Mouse (Mus musculus) kidney, adult 2 months (tissue): ENCODE data around the gene Trdmt1. TPM values are rescaled to one million over a fixed set of nuclear protein-coding genes. Genes with fewer than 3 reads are reported as not detected.

ENCODE experiments used
- DNase-seq: peaks from one replicate; pipeline ENCODE4 v3.0.0; 2021
- H3K27ac ChIP-seq: fragments of 200-500 bp; 2 replicates; pipeline ENCODE4 v1.5.1; 2012; ENCODE audit warnings: low read depth, low read length, control low read depth, inconsistent platforms; ENCODE audit not compliant: insufficient read depth
- H3K27me3 ChIP-seq: fragments of 200-500 bp; replicated peaks from 2 replicates; pipeline ENCODE4 v1.6.1; 2012; ENCODE audit warnings: mild to moderate bottlenecking, moderate library complexity, low read length, inconsistent platforms; ENCODE audit not compliant: control insufficient read depth, insufficient read depth
- H3K36me3 ChIP-seq: fragments of 200-500 bp; 2 replicates; pipeline ENCODE4 v1.6.1; 2012; ENCODE audit warnings: mild to moderate bottlenecking, moderate library complexity, low read length, inconsistent platforms; ENCODE audit not compliant: control insufficient read depth, insufficient read depth
- H3K4me1 ChIP-seq: fragments of 200-500 bp; 2 replicates; pipeline ENCODE4 v1.6.1; 2011; ENCODE audit warnings: low read length; ENCODE audit not compliant: control insufficient read depth, insufficient read depth
- H3K4me3 ChIP-seq: fragments of 200-500 bp; 2 replicates; pipeline ENCODE4 v1.5.1; 2011; ENCODE audit warnings: mild to moderate bottlenecking, low read depth, low read length, control low read depth; ENCODE audit not compliant: insufficient read depth
- CTCF ChIP-seq: fragments of 200-500 bp; conservative IDR thresholded peaks from 2 replicates; pipeline ENCODE4 v1.5.1; 2011; ENCODE audit warnings: low read depth, mild to moderate bottlenecking, control low read depth, low read length, moderate library complexity, mixed read lengths; ENCODE audit not compliant: insufficient read depth, insufficient read length
- POLR2A ChIP-seq: fragments of 200-500 bp; IDR thresholded peaks from one replicate; pipeline ENCODE4 v1.6.1; 2011; ENCODE audit warnings: low read depth, low read length, control low read depth
- WGBS: fragments of 180-500 bp; shearing (Covaris S2); methylation state at CpG from one replicate; pipeline ENCODE4 v1.1.7; 2018; 5-methylcytosine and 5-hydroxymethylcytosine counted together
- polyA plus RNA-seq: library from polyadenylated mRNA; depleted of rRNA; stranded (reverse); fragments of >200 nt; gene quantifications from 2 replicates; pipeline ENCODE4 v1.2.3, GENCODE M21; 2012

Trdmt1 gene
- polyA plus RNA-seq, 1 experiment: 5.5 TPM

- Histone ChIP-seq H3K27me3 (no peaks in the 10 kb centered on the region), H3K27ac (no peak overlapping the region), H3K36me3 (no peaks in the 10 kb centered on the region), H3K4me1 (peaks cover 6% of the 10 kb centered on the region; the same call in 1 of the 2 replicates), H3K4me3 (no peak overlapping the region)
- 87% methylated on average over 2 of the region's 2 CpGs for WGBS
- TF ChIP-seq POLR2A (no peak), CTCF (no peak)
- DNase-seq: no peak
Observed at GRCm38 (mm10) chr2:13526205-13526604, 18.3 kb downstream of the Trdmt1 start.

- Histone ChIP-seq H3K36me3 (no peaks in the 10 kb centered on the region), H3K27me3 (no peaks in the 10 kb centered on the region), H3K4me1 (peaks cover 6% of the 10 kb centered on the region; the same call in 1 of the 2 replicates), H3K27ac (peak overlapping the region; percentile 83), H3K4me3 (no peak overlapping the region)
- WGBS: 61% methylated on average over 8 of the region's 8 CpGs
- TF ChIP-seq CTCF (no peak), POLR2A (no peak)
- peak; percentile 88 for DNase-seq
Observed at GRCm38 (mm10) chr2:13523540-13524456, 20.7 kb downstream of the Trdmt1 start.

GRCm38 (mm10) chr2:13522106-13522505 is 22.4 kb downstream of the Trdmt1 start:
- Histone ChIP-seq H3K27me3 (no peaks in the 10 kb centered on the region), H3K27ac (no peak overlapping the region)
- WGBS: 59% methylated on average over 8 of the region's 8 CpGs

DNA sequence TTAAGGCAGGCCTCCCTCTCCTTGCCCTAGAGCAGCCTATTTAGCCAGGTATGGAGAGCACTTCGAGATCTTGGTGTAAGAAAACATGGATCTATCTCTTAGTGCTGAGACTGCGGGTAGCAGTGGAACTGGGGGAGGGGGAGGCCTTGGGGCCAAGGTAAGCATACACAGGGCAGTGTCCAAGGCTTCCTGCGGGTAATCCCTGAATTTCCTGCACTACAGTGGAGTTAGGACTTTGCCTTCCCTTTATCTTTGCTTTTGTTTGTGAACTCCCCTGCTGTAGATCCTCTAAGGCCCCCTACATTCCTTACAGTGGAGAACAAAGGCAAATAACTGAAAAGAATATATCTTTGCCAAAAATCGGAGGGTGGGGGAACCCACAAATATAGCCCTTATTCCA is 29.5 kb downstream of the Trdmt1 start:
- 63% methylated on average over 4 of the region's 4 CpGs for WGBS
- H3K27ac ChIP-seq: no peak overlapping the region
- H3K4me1 ChIP-seq: no peaks in the 10 kb centered on the region
- no peak for DNase-seq
- TF ChIP-seq CTCF: no peak
- no peak for TF ChIP-seq POLR2A
- no peaks in the 10 kb centered on the region for H3K27me3 ChIP-seq
- H3K4me3 ChIP-seq: no peak overlapping the region
- H3K36me3 ChIP-seq: no peaks in the 10 kb centered on the region

More at GRCm38 (mm10) chr2:13522106-13522505, 22.4 kb downstream of the Trdmt1 start:
- peaks cover 6% of the 10 kb centered on the region; the same call in 1 of the 2 replicates for H3K4me1 ChIP-seq
- TF ChIP-seq POLR2A: no peak
- no peak for TF ChIP-seq CTCF
- no peaks in the 10 kb centered on the region for H3K36me3 ChIP-seq
- DNase-seq: no peak
- no peak overlapping the region for H3K4me3 ChIP-seq

- Histone ChIP-seq H3K27me3 (no peaks in the 10 kb centered on the region), H3K27ac (no peak overlapping the region), H3K36me3 (no peaks in the 10 kb centered on the region), H3K4me1 (no peaks in the 10 kb centered on the region), H3K4me3 (no peak overlapping the region)
- WGBS: 95% methylated on average over 2 of the region's 2 CpGs
- no peak for DNase-seq
- TF ChIP-seq POLR2A (no peak), CTCF (no peak)
Observed at GRCm38 (mm10) chr2:13502717-13503116, 41.8 kb downstream of the Trdmt1 start.

GRCm38 (mm10) chr2:13501553-13501952 is 42.9 kb downstream of the Trdmt1 start:
- no peaks in the 10 kb centered on the region; the same call in 1 of the 2 replicates for H3K4me1 ChIP-seq
- H3K27me3 ChIP-seq: no peaks in the 10 kb centered on the region
- TF ChIP-seq CTCF: no peak
- TF ChIP-seq POLR2A: no peak
- H3K27ac ChIP-seq: no peak overlapping the region
- H3K4me3 ChIP-seq: no peak overlapping the region
- WGBS: 32% methylated on average over 5 of the region's 5 CpGs
- no peak for DNase-seq
- no peaks in the 10 kb centered on the region for H3K36me3 ChIP-seq

DNA sequence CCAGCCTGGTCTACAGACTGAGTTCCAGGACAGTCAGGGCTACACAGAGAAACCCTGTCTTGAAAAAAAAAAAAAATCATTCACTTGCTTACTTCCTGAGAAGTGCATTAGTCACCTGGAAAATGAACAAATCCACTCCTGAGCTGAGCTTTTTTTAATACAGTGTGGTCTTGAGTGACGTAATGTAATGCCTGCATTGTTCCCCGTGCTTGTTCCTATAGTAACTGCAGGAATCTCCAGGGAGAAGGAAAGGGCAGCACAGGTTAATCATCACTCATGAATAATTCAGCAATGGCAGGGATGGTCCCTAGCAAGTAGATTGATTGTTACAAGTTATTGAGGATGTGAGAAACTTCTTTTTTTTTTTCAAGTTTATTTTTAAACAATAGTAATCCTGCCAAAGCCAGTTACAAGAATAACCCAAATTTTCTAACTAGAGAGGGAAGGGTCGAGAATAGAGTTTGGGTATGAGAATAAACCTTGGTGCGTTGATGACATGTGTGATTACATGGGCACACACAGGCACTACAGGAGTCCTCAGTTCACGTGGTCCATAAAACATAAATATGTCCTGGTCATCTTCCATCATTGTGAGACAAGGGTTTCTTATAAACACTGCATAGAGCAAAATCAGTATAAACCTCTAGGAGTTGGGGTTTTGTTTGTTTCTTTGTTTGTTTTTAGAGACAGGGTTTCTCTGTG is 44.0 kb downstream of the Trdmt1 start:
- Histone ChIP-seq H3K4me1 (no peaks in the 10 kb centered on the region; the same call in 1 of the 2 replicates), H3K4me3 (no peak overlapping the region), H3K27ac (no peak overlapping the region), H3K27me3 (no peaks in the 10 kb centered on the region), H3K36me3 (no peaks in the 10 kb centered on the region)
- 52% methylated on average over 5 of the region's 5 CpGs for WGBS
- TF ChIP-seq POLR2A (no peak), CTCF (no peak)
- no peak for DNase-seq
